Mouse (Mus musculus): Measurements from ENCODE around the gene Zg16. TPM values are rescaled to one million over a fixed set of nuclear protein-coding genes. Genes with fewer than 3 reads are reported as not detected.

The Zg16 gene
- polyA plus RNA-seq, 1 experiment from 2014 or later, result not detected

DNA sequence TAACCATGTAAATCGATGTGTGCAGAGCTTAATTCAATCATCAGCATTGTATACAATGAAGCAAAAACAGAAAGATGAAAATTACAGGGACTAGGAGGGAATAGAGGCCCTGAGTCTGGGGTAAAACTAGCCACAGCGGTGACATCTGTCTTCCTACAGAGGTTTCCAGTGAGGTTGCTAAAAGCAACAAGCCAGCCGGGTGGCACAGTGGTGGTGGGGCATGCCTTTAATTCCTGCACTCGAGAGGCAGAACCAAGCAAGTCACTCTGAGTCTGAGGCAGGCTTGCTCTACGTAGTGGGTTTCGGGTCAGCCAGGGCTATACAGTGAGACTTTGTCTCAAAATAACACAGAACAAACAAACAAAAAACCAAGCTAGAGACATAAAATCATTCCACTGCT lies 15.0 kb upstream of the Zg16 start:
- Histone ChIP-seq H3K4me2 (ENCODE audit: low read length) (no peak overlapping the region), H3K4me3 (ENCODE audit: control insufficient read depth in 1 of 2, insufficient read depth in 1 of 2, low read depth in 1 of 2, low read length in 2 of 2) (no peak overlapping the region), H3K9ac (ENCODE audit: low read length) (no peak overlapping the region), H3K9me3 (ENCODE audit: control insufficient read depth, low read length) (no peaks in the 10 kb centered on the region), H3K36me3 (ENCODE audit: control insufficient read depth, insufficient read depth, low read length) (no peaks in the 10 kb centered on the region), H3K27ac (replicated peaks in 1 of 2; ENCODE audit: control insufficient read depth in 1 of 2, insufficient read depth in 1 of 2, low read depth in 2 of 2, low read length in 2 of 2) (no peak overlapping the region), H3K27me3 (ENCODE audit: control insufficient read depth, insufficient read depth, low read length) (no peaks in the 10 kb centered on the region), H3K4me1 (ENCODE audit: control insufficient read depth in 2 of 2, insufficient read depth in 2 of 2, low read length in 2 of 2) (peaks cover 0 to 3% of the 10 kb centered on the region in 2 experiments; a peak in 1 of 4 replicates)
- WGBS, result 61% methylated on average over 6 of the region's 6 CpGs
- ATAC-seq (ENCODE audit: insufficient number of reproducible peaks, insufficient read depth, low FRiP score, low read depth), result no peak

DNA sequence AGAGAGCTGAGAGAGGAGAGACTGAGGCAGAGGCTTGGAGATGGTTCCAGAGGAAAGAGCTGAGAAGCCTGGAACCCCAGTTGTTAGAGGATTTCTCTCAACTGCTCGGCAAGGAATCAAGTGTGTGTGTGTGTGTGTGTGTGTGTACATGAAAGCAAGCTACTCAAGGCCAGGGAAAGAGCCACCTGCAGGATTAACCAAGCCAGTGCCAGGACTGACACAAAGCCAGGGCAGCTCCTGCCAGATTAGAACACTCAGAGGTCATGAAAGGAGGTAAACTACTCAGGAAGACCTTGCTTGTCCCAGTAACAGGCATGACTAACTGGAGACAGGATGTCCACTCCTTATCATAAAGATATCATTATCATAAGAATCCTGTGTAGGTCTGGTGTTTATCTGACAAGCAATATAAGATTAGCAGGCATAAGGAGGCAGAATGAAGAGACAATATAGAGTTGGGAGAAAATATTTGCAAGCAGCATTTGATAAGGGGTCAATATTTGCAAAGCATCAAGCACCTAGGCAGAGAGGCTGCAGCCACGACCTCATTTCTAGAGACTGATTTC lies 14.4 kb upstream of the Zg16 start:
- no peak overlapping the region for H3K4me3 ChIP-seq (ENCODE audit: control insufficient read depth in 1 of 2, insufficient read depth in 1 of 2, low read depth in 1 of 2, low read length in 2 of 2)
- H3K4me1 ChIP-seq (ENCODE audit: control insufficient read depth in 2 of 2, insufficient read depth in 2 of 2, low read length in 2 of 2), result peaks cover 0 to 3% of the 10 kb centered on the region in 2 experiments; a peak in 1 of 4 replicates
- H3K9ac ChIP-seq (ENCODE audit: low read length), result no peak overlapping the region
- no peaks in the 10 kb centered on the region for H3K36me3 ChIP-seq (ENCODE audit: control insufficient read depth, insufficient read depth, low read length)
- no peak overlapping the region for H3K4me2 ChIP-seq (ENCODE audit: low read length)
- no peak for ATAC-seq (ENCODE audit: insufficient number of reproducible peaks, insufficient read depth, low FRiP score, low read depth)
- no peak overlapping the region for H3K27ac ChIP-seq (replicated peaks in 1 of 2; ENCODE audit: control insufficient read depth in 1 of 2, insufficient read depth in 1 of 2, low read depth in 2 of 2, low read length in 2 of 2)
- H3K9me3 ChIP-seq (ENCODE audit: control insufficient read depth, low read length), result no peaks in the 10 kb centered on the region
- WGBS, result 8% methylated on average over 2 of the region's 2 CpGs
- H3K27me3 ChIP-seq (ENCODE audit: control insufficient read depth, insufficient read depth, low read length), result no peaks in the 10 kb centered on the region

GRCm38 (mm10) chr7:127099528-127099927 lies 12.4 kb upstream of the Zg16 start:
- Histone ChIP-seq H3K36me3 (ENCODE audit: control insufficient read depth, insufficient read depth, low read length) (no peaks in the 10 kb centered on the region), H3K4me1 (ENCODE audit: control insufficient read depth in 2 of 2, insufficient read depth in 2 of 2, low read length in 2 of 2) (no peaks in the 10 kb centered on the region)
- WGBS, result 79% methylated on average over 4 of the region's 4 CpGs

GRCm38 (mm10) chr7:127098950-127099349 lies 11.8 kb upstream of the Zg16 start:
- no peak overlapping the region for H3K9ac ChIP-seq (ENCODE audit: low read length)
- WGBS, result 86% methylated on average over 4 of the region's 4 CpGs

More at GRCm38 (mm10) chr7:127099528-127099927, 12.4 kb upstream of the Zg16 start:
- H3K4me3 ChIP-seq (ENCODE audit: control insufficient read depth in 1 of 2, insufficient read depth in 1 of 2, low read depth in 1 of 2, low read length in 2 of 2), result no peak overlapping the region
- no peaks in the 10 kb centered on the region for H3K27me3 ChIP-seq (ENCODE audit: control insufficient read depth, insufficient read depth, low read length)
- ATAC-seq (ENCODE audit: insufficient number of reproducible peaks, insufficient read depth, low FRiP score, low read depth), result no peak
- H3K27ac ChIP-seq (replicated peaks in 1 of 2; ENCODE audit: control insufficient read depth in 1 of 2, insufficient read depth in 1 of 2, low read depth in 2 of 2, low read length in 2 of 2), result no peak overlapping the region
- no peaks in the 10 kb centered on the region for H3K9me3 ChIP-seq (ENCODE audit: control insufficient read depth, low read length)
- no peak overlapping the region for H3K9ac ChIP-seq (ENCODE audit: low read length)
- no peak overlapping the region for H3K4me2 ChIP-seq (ENCODE audit: low read length)

GRCm38 (mm10) chr7:127098521-127098920 lies 11.4 kb upstream of the Zg16 start:
- Histone ChIP-seq H3K27me3 (ENCODE audit: control insufficient read depth, insufficient read depth, low read length) (no peaks in the 10 kb centered on the region), H3K9me3 (ENCODE audit: control insufficient read depth, low read length) (no peaks in the 10 kb centered on the region), H3K27ac (replicated peaks in 1 of 2; ENCODE audit: control insufficient read depth in 1 of 2, insufficient read depth in 1 of 2, low read depth in 2 of 2, low read length in 2 of 2) (no peak overlapping the region), H3K36me3 (ENCODE audit: control insufficient read depth, insufficient read depth, low read length) (no peaks in the 10 kb centered on the region), H3K4me2 (ENCODE audit: low read length) (no peak overlapping the region), H3K4me1 (ENCODE audit: control insufficient read depth in 2 of 2, insufficient read depth in 2 of 2, low read length in 2 of 2) (no peaks in the 10 kb centered on the region), H3K9ac (ENCODE audit: low read length) (no peak overlapping the region), H3K4me3 (ENCODE audit: control insufficient read depth in 1 of 2, insufficient read depth in 1 of 2, low read depth in 1 of 2, low read length in 2 of 2) (no peak overlapping the region)
- ATAC-seq (ENCODE audit: insufficient number of reproducible peaks, insufficient read depth, low FRiP score, low read depth), result no peak
- 65% methylated on average over 5 of the region's 5 CpGs for WGBS

More at GRCm38 (mm10) chr7:127098950-127099349, 11.8 kb upstream of the Zg16 start:
- Histone ChIP-seq H3K4me3 (ENCODE audit: control insufficient read depth in 1 of 2, insufficient read depth in 1 of 2, low read depth in 1 of 2, low read length in 2 of 2) (no peak overlapping the region), H3K4me1 (ENCODE audit: control insufficient read depth in 2 of 2, insufficient read depth in 2 of 2, low read length in 2 of 2) (no peaks in the 10 kb centered on the region), H3K36me3 (ENCODE audit: control insufficient read depth, insufficient read depth, low read length) (no peaks in the 10 kb centered on the region), H3K9me3 (ENCODE audit: control insufficient read depth, low read length) (no peaks in the 10 kb centered on the region), H3K27ac (replicated peaks in 1 of 2; ENCODE audit: control insufficient read depth in 1 of 2, insufficient read depth in 1 of 2, low read depth in 2 of 2, low read length in 2 of 2) (no peak overlapping the region), H3K27me3 (ENCODE audit: control insufficient read depth, insufficient read depth, low read length) (no peaks in the 10 kb centered on the region), H3K4me2 (ENCODE audit: low read length) (no peak overlapping the region)
- no peak for ATAC-seq (ENCODE audit: insufficient number of reproducible peaks, insufficient read depth, low FRiP score, low read depth)

DNA sequence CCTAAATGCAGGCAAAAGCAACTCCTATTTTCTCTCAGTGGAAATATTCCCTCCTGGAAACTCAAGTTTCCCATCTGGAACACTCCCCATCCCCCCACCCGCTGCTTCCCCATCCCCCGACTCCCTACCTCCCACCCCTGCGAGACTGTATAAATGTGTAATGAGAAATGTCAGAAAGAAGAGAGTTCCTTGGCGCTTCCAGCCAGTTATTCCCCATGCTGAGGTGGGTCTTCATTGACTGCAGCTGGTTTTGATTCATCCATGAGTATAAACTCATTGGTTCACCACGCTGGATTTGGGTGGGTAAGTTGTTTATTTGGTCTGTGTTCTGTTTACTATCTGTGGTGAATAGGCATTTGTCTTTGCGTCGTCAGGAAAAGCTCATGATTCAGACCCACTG lies 9.3 kb upstream of the Zg16 start:
- ATAC-seq (ENCODE audit: insufficient number of reproducible peaks, insufficient read depth, low FRiP score, low read depth), result no peak
- Histone ChIP-seq H3K9me3 (ENCODE audit: control insufficient read depth, low read length) (no peaks in the 10 kb centered on the region), H3K4me2 (ENCODE audit: low read length) (no peak overlapping the region), H3K4me1 (ENCODE audit: control insufficient read depth in 2 of 2, insufficient read depth in 2 of 2, low read length in 2 of 2) (no peaks in the 10 kb centered on the region; a peak in 1 of 4 replicates), H3K27me3 (ENCODE audit: control insufficient read depth, insufficient read depth, low read length) (no peaks in the 10 kb centered on the region), H3K27ac (replicated peaks in 1 of 2; ENCODE audit: control insufficient read depth in 1 of 2, insufficient read depth in 1 of 2, low read depth in 2 of 2, low read length in 2 of 2) (no peak overlapping the region), H3K36me3 (ENCODE audit: control insufficient read depth, insufficient read depth, low read length) (no peaks in the 10 kb centered on the region), H3K4me3 (ENCODE audit: control insufficient read depth in 1 of 2, insufficient read depth in 1 of 2, low read depth in 1 of 2, low read length in 2 of 2) (no peak overlapping the region), H3K9ac (ENCODE audit: low read length) (no peak overlapping the region)
- 69% methylated on average over 7 of the region's 7 CpGs for WGBS

DNA sequence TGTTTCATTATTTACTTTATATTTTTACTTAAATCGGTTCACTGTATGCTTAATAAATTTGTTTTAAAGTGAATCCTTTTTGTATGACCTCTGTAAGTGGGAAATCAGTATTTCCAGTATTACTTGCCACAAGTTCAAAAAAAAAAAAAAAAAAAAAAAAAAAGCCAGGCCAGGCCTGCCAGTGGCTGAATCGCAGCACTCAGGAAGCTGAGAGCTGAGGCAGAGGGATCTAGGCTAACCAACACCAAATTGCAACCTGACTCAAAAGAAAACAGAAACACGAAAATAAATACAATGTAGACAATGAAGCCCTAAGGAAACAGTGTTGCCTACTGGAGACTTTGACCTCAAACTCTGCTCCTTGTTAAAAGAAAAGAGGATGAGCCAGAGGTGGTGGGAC lies 6.8 kb upstream of the Zg16 start:
- ATAC-seq (ENCODE audit: insufficient number of reproducible peaks, insufficient read depth, low FRiP score, low read depth), result no peak
- H3K27me3 ChIP-seq (ENCODE audit: control insufficient read depth, insufficient read depth, low read length), result no peaks in the 10 kb centered on the region
- WGBS, result 64% methylated on average over 3 of the region's 3 CpGs

More for the DNA sequence above, 6.8 kb upstream of the Zg16 start:
- Histone ChIP-seq H3K36me3 (ENCODE audit: control insufficient read depth, insufficient read depth, low read length) (no peaks in the 10 kb centered on the region), H3K4me2 (ENCODE audit: low read length) (no peak overlapping the region), H3K27ac (replicated peaks in 1 of 2; ENCODE audit: control insufficient read depth in 1 of 2, insufficient read depth in 1 of 2, low read depth in 2 of 2, low read length in 2 of 2) (no peak overlapping the region), H3K9me3 (ENCODE audit: control insufficient read depth, low read length) (no peaks in the 10 kb centered on the region), H3K4me1 (ENCODE audit: control insufficient read depth in 2 of 2, insufficient read depth in 2 of 2, low read length in 2 of 2) (peaks cover 3 to 6% of the 10 kb centered on the region in 2 experiments; a peak in 2 of 4 replicates), H3K4me3 (ENCODE audit: control insufficient read depth in 1 of 2, insufficient read depth in 1 of 2, low read depth in 1 of 2, low read length in 2 of 2) (no peak overlapping the region), H3K9ac (ENCODE audit: low read length) (no peak overlapping the region)

All from heart, embryonic 14.5 days (tissue).